Mouse (Mus musculus) frontal cortex, postnatal 25 days (tissue): ENCODE data around the gene Lpxn.

Experiments used
- DNase-seq, 2 experiments: peaks; one replicate each; pipeline ENCODE4 v3.0.0; 2022; ENCODE audit warnings: low spot score in 2 of 2

The Lpxn gene

DNA sequence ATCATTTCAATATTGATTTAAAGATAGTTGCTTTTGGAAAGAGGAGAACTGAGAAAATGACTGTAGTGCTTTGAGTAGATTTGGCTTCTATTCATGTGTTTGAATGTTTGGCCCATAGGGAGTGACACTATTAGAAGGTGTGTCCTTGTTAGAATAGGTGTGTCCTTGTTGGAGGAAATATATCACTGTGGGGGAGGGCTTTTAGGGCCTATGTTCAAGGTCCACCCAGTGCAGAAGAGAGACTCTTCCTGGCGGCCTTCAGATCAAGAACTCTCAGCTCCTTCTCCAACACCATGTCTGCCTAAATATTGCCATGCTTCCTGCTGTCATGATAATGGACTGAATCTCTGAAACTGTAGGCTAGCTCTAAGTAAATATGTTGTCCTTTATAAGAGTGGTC, 8.2 kb downstream of the Lpxn start:
- no peak for DNase-seq

DNA sequence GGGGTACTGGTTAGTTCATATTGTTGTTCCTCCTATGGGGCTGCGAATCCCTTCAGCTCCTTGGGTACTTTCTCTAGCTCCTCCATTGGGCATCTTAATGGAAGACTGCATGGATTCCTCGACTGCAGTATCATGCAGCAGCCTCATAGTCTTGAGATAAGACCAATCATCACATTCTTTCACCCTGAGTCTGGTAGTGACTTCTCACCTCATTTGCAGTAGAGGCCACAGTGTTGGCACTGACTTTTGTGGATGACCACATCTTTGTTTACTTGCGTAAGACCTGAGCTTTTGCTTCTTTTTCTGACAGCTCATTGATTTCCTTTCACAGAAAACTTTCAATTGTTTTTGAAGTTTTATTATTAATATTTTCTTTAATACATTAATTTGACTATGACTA, 9.7 kb downstream of the Lpxn start:
- no peak for DNase-seq

GRCm38 (mm10) chr19:12806214-12806613, 10.2 kb downstream of the Lpxn start:
- no peak for DNase-seq

- DNase-seq, result no peak
Observed at GRCm38 (mm10) chr19:12812644-12813364, 16.8 kb downstream of the Lpxn start.

DNA sequence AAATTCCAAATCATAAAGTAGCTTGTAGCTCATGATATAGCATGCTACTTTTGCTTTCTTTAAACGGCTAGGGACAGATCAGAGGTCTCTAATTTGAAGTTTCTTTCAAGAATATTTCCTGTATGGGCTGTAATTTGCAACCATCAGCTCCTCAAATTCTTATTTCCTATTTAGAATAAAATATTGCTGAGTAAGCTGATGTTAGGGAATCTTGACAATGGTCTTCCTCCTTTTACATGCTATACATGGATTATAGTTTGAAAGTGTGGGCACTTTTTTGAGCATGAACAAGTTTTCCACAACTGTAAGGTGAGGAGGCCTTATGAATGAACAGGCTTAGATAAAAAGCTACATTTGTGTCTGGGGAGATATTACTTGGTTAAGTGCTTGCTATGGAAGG, 17.9 kb downstream of the Lpxn start:
- no peak for DNase-seq

DNA sequence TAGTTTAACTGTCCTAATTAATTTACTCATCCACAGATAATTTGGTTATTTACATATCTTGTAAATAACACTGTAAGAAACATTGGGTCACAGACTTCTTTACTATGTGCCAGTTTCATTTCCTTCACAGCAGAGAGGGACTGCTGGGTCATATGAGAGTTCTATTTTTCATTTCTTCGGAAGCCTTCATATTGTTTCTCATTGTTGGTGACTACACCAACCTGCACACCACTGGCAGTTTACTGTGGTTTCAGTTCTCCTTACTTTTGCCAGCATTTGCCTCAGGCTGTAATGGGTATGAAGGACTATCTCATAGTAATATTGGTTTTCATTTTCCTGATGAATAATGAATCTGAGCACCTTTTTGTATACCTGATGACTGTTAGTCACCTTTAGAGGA, 22.5 kb downstream of the Lpxn start:
- DNase-seq, result no peak

DNA sequence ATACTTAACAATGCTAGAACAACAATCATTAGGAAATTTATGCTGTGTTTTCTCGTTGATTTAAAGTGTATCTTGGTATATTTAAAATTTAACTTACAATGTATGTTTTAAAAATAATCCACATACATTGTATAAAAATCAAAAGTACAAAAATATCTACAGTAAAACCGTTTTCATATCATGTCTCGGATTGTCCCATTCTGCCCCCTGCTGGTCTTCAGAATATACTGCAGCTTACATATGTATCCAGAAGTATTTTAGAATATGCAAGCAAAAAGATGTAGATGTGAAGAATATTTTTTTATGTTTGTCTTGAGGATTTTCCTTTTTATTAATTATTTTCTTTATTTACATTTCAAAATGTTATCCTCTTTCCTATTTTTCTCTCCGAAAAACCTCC, 24.4 kb downstream of the Lpxn start:
- no peak for DNase-seq

DNA sequence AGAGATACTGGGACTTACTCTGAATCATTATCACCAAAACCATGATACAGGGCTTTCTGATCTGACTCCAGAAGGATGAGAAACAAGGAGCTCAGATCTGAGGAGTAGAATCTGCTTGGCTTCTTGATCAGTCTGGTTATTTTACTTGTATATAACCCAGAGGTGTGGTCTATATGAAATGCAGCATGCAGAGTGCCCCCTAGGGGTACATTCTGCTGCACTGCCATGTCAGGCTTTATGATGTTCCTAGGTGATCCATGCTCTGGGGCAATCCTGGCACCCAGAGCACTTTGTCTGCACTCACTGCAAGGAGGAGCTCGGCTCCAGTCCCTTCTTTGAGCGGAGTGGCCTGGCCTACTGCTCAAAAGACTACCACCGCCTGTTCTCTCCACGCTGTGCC, 28.6 kb downstream of the Lpxn start:
- DNase-seq, result no peak

DNA sequence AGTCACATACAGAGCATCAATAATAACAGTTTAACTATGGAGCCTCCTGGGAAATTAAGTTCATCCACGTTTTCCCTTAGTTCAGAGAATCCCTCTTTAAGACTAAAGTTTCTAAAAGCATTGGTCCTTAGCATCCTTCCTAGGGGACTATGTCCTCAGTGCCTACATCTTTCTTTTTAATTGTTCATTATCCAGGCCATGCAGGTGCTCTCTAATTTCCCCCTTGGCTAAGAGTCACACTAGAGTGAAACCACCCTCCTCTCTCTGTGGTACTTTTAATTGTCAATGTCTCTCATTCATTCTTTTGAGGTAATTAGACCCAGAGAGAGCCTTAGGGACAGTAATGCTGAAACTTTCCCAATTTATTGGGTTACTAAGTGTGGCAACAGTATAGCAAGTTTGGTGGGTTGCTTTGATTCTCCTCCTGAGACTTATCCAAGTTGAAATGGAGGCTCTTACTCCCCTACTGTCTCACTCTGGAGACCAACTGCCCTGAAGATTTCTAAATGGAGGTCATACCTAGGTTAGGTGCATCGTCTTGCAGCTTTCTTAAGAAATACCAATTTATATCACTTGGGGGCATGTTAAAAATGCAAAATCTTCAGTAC, 34.9 kb downstream of the Lpxn start:
- DNase-seq, result no peak

- no peak for DNase-seq
Observed at GRCm38 (mm10) chr19:12831559-12831958, 35.6 kb downstream of the Lpxn start.

- DNase-seq, result no peak
Observed at GRCm38 (mm10) chr19:12833625-12834024, 37.6 kb downstream of the Lpxn start.

- no peak for DNase-seq
Observed at GRCm38 (mm10) chr19:12838507-12838906, 42.5 kb downstream of the Lpxn start.

DNA sequence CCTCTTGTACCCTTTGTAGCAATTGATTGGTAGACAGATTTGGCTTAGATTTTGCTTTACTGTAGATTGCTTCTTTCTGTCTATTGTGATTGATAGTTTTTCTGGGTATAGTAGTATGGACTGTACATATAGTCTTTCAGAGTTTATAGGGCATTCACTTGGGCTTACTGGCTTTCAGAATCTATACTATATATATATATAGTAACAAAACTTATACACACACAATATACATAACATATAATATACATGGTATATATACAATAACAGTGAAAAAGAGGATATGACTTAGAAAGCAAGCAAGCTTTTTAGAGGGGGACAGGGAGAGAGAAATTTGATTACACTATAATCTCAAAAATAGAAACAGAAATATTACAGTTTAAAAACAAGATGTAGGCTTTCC, 50.4 kb downstream of the Lpxn start, which contains the start of gene Gm5244:
Gene Gm5244 (plus strand): TSS at position 301 of the 400 bp plus-strand sequence.
- DNase-seq, result no peak

DNA sequence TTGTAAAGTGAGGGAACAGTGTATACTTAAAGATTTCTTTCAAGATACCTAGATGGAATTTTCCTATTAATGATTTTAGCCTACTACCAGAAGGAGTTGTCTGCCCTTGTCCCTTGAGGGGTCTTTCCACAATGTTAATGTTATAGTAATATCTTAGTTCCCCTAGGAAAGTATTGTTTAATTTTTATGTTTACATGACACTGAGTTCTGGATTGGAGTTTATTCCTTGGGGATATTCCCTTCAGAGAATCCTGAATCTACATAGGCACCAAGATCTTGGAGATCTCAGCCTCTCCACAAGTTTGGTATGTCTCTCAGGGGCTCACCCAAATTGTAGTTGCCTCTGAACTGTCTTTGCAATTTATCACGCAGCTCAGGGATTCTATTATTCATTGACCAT, 61.0 kb downstream of the Lpxn start, which contains the start of gene Olfr1444:
Gene Olfr1444 (plus strand): TSS at position 301 of the 400 bp plus-strand sequence.
- no peak for DNase-seq
